ENCODE assay signal across 9 mouse cellular contexts in genomic region chr5:130037752-130038455, GRCm38 (mm10). TPM values are rescaled to one million over a fixed set of nuclear protein-coding genes. Genes with fewer than 3 reads are reported as not detected.
A peak's percentile ranks its signal among the peaks of the same experiment; 100 is the strongest.
DNase-seq lines count a peak whose midpoint lies in the region; ATAC-seq lines count a peak whose summit lies in the region.
"Had no signal": no experiment of that assay in that cellular context is flagged by ENCODE, and none has a peak within 500 bp of the region (broad histone marks: within the 10 kb centered on the region; RNA-seq: fewer than 3 reads in every experiment).

No protein-coding gene starts in this region.

- H3K4me1 ChIP-seq in hindbrain, embryonic 11.5 days (replicated peaks; ENCODE audit: control insufficient read depth, insufficient read depth, low read length), result no peaks in the 10 kb centered on the region
- no peaks in the 10 kb centered on the region for H3K4me1 ChIP-seq in hindbrain, embryonic 12.5 days
- H3K4me1 ChIP-seq in stomach, embryonic 15.5 days, result no peaks in the 10 kb centered on the region
- H3K4me1 ChIP-seq: embryonic facial prominence, embryonic 12.5 days had no signal

- H3K4me2 ChIP-seq in hindbrain, embryonic 11.5 days (replicated peaks; ENCODE audit: low read depth, low read length), result no peak overlapping the region
- H3K4me2 ChIP-seq in hindbrain, embryonic 12.5 days (replicated peaks), result no peak overlapping the region
- no peak overlapping the region for H3K4me2 ChIP-seq in stomach, embryonic 15.5 days
- H3K4me2 ChIP-seq: embryonic facial prominence, embryonic 12.5 days had no signal

- peaks cover 8% of the 10 kb centered on the region; the same call in 1 of the 2 replicates for H3K36me3 ChIP-seq in hindbrain, embryonic 11.5 days (ENCODE audit: control insufficient read depth, insufficient read depth, low read length)
- H3K36me3 ChIP-seq in hindbrain, embryonic 12.5 days, result peaks cover 53% of the 10 kb centered on the region
- peaks cover 8% of the 10 kb centered on the region; the same call in 1 of the 2 replicates for H3K36me3 ChIP-seq in stomach, embryonic 15.5 days

- no peak overlapping the region for H3K9ac ChIP-seq in hindbrain, embryonic 11.5 days (ENCODE audit: low read depth, low read length)
- no peak overlapping the region for H3K9ac ChIP-seq in hindbrain, embryonic 12.5 days
- no peak overlapping the region for H3K9ac ChIP-seq in stomach, embryonic 15.5 days
- H3K9ac ChIP-seq: embryonic facial prominence, embryonic 12.5 days had no signal

- no peaks in the 10 kb centered on the region for H3K27me3 ChIP-seq in hindbrain, embryonic 11.5 days (ENCODE audit: control insufficient read depth, insufficient read depth, low read length)
- no peaks in the 10 kb centered on the region for H3K27me3 ChIP-seq in hindbrain, embryonic 12.5 days
- H3K27me3 ChIP-seq in stomach, embryonic 15.5 days (replicated peaks), result no peaks in the 10 kb centered on the region
- H3K27me3 ChIP-seq: embryonic facial prominence, embryonic 12.5 days had no signal

- no peak overlapping the region for H3K4me3 ChIP-seq in hindbrain, embryonic 11.5 days (ENCODE audit: low read depth, low read length)
- H3K4me3 ChIP-seq in hindbrain, embryonic 12.5 days, result no peak overlapping the region
- H3K4me3 ChIP-seq in stomach, embryonic 15.5 days (replicated peaks), result no peak overlapping the region
- H3K4me3 ChIP-seq: embryonic facial prominence, embryonic 12.5 days had no signal

- H3K27ac ChIP-seq in hindbrain, embryonic 11.5 days (ENCODE audit: low read depth, low read length), result no peak overlapping the region
- H3K27ac ChIP-seq in hindbrain, embryonic 12.5 days, result no peak overlapping the region
- H3K27ac ChIP-seq in stomach, embryonic 15.5 days, result no peak overlapping the region
- H3K27ac ChIP-seq: embryonic facial prominence, embryonic 12.5 days had no signal

- no peak for ATAC-seq in hindbrain, embryonic 11.5 days (ENCODE audit: low FRiP score)
- ATAC-seq in hindbrain, embryonic 12.5 days (ENCODE audit: low FRiP score), result no peak
- ATAC-seq in megakaryocyte-erythroid progenitor cell, adult 5-6 weeks (replicated peaks; ENCODE audit: low FRiP score, low TSS enrichment, poor library complexity, severe bottlenecking), result 0 out of 2 replicates have a peak, but pooled peaks have one; percentile 57
- peak; percentile 63; the same call in 1 of the 2 replicates for ATAC-seq in stomach, embryonic 15.5 days (ENCODE audit: insufficient read depth, low FRiP score, low read depth)

- 71% methylated on average over 19 of the region's 19 CpGs for WGBS in hindbrain, embryonic 11.5 days
- WGBS in hindbrain, embryonic 12.5 days, result 66% methylated on average over 19 of the region's 19 CpGs
- 60% methylated on average over 19 of the region's 19 CpGs for WGBS in stomach, embryonic 15.5 days

- no peaks in the 10 kb centered on the region for H3K9me3 ChIP-seq in hindbrain, embryonic 11.5 days (ENCODE audit: control insufficient read depth, low read length)
- no peaks in the 10 kb centered on the region for H3K9me3 ChIP-seq in hindbrain, embryonic 12.5 days (replicated peaks)
- H3K9me3 ChIP-seq in stomach, embryonic 15.5 days, result no peaks in the 10 kb centered on the region
- H3K9me3 ChIP-seq: embryonic facial prominence, embryonic 12.5 days had no signal

- peak; percentile 75 for DNase-seq in hindbrain, embryonic 11.5 days (ENCODE audit: low spot score)
- peak; percentile 60 for DNase-seq in adrenal gland, adult 18-20 months (ENCODE audit: low spot score in 2 of 2)
- DNase-seq in embryo, embryonic 11.5 days (ENCODE audit: low read depth, low spot score), result peak; percentile 64
- peak; percentile 67 to 71 for DNase-seq in heart, postnatal 36 days
- peak; percentile 35 for DNase-seq in left cerebral cortex, adult 11 months (ENCODE audit: low spot score)

- intact Hi-C loops in heart, postnatal 36 days (cut with DNase I), result loop anchor here (1.0 kb wide), 2 partner anchors 15 to 39 kb away; no protein-coding TSS in a partner anchor

RNA-seq across cellular contexts. Expression of gene Crcp, which starts 8.8 kb away (rescaled TPM):
- polyA plus RNA-seq in hindbrain, embryonic 11.5 days (2014; fragmentation: Nextera tagmentation; extraction: Ambion mirVana), result 42.2 and 44.8 TPM in 2 replicates
- 53.3 and 56.0 TPM in 2 replicates for polyA plus RNA-seq in hindbrain, embryonic 12.5 days (2016; fragmentation: Nextera tagmentation; extraction: Ambion mirVana)
- total RNA-seq in adrenal gland, adult 18-20 months (2021), result 10 to 100 TPM; 26.0 to 40.2 TPM
- total RNA-seq in heart, postnatal 36 days (2021), result 10 to 100 TPM; 14.2 to 14.4 TPM
- 33.3 and 58.9 TPM in 2 replicates for total RNA-seq in megakaryocyte-erythroid progenitor cell, adult 5-6 weeks (2014; fragmentation: Nextera tagmentation)
- total RNA-seq in megakaryocyte-erythroid progenitor cell, adult 5-6 weeks (2017), result 43.5 and 120 TPM in 2 replicates
- 31.6 and 33.1 TPM in 2 replicates for polyA plus RNA-seq in stomach, embryonic 15.5 days (2015; fragmentation: Nextera tagmentation; extraction: Ambion mirVana)

RNA-seq across cellular contexts. Expression of gene Asl, which starts 8.9 kb away (rescaled TPM):
- 26.0 and 34.1 TPM in 2 replicates for polyA plus RNA-seq in hindbrain, embryonic 11.5 days (2014; fragmentation: Nextera tagmentation; extraction: Ambion mirVana)
- polyA plus RNA-seq in hindbrain, embryonic 12.5 days (2016; fragmentation: Nextera tagmentation; extraction: Ambion mirVana), result 23.5 and 34.7 TPM in 2 replicates
- 100 to 1,000 TPM in 1 of 2 experiments, 10 to 100 TPM in 1; 80.6 to 121 TPM for total RNA-seq in adrenal gland, adult 18-20 months (2021)
- 1 to 10 TPM; 8.4 to 9.1 TPM for total RNA-seq in heart, postnatal 36 days (2021)
- total RNA-seq in megakaryocyte-erythroid progenitor cell, adult 5-6 weeks (2014; fragmentation: Nextera tagmentation), result 13.7 and 19.9 TPM in 2 replicates
- total RNA-seq in megakaryocyte-erythroid progenitor cell, adult 5-6 weeks (2017), result 14.0 and 18.3 TPM in 2 replicates
- 49.1 and 50.1 TPM in 2 replicates for polyA plus RNA-seq in stomach, embryonic 15.5 days (2015; fragmentation: Nextera tagmentation; extraction: Ambion mirVana)

RNA-seq across cellular contexts. Expression of gene Gusb, which starts 35.1 kb away (rescaled TPM):
- 33.2 and 35.0 TPM in 2 replicates for polyA plus RNA-seq in hindbrain, embryonic 11.5 days (2014; fragmentation: Nextera tagmentation; extraction: Ambion mirVana)
- 31.4 and 31.5 TPM in 2 replicates for polyA plus RNA-seq in hindbrain, embryonic 12.5 days (2016; fragmentation: Nextera tagmentation; extraction: Ambion mirVana)
- 10 to 100 TPM; 48.8 to 52.0 TPM for total RNA-seq in adrenal gland, adult 18-20 months (2021)
- total RNA-seq in heart, postnatal 36 days (2021), result 10 to 100 TPM; 13.3 to 15.6 TPM
- 62.0 and 80.6 TPM in 2 replicates for total RNA-seq in megakaryocyte-erythroid progenitor cell, adult 5-6 weeks (2014; fragmentation: Nextera tagmentation)
- total RNA-seq in megakaryocyte-erythroid progenitor cell, adult 5-6 weeks (2017), result 36.1 and 42.0 TPM in 2 replicates
- 68.3 and 76.5 TPM in 2 replicates for polyA plus RNA-seq in stomach, embryonic 15.5 days (2015; fragmentation: Nextera tagmentation; extraction: Ambion mirVana)

RNA-seq across cellular contexts. Expression of gene Tpst1, which starts 35.2 kb away (rescaled TPM):
- 61.5 and 63.7 TPM in 2 replicates for polyA plus RNA-seq in hindbrain, embryonic 11.5 days (2014; fragmentation: Nextera tagmentation; extraction: Ambion mirVana)
- 57.0 and 62.9 TPM in 2 replicates for polyA plus RNA-seq in hindbrain, embryonic 12.5 days (2016; fragmentation: Nextera tagmentation; extraction: Ambion mirVana)
- total RNA-seq in adrenal gland, adult 18-20 months (2021), result 10 to 100 TPM; 27.2 to 28.8 TPM
- total RNA-seq in heart, postnatal 36 days (2021), result 10 to 100 TPM; 12.0 to 12.8 TPM
- total RNA-seq in megakaryocyte-erythroid progenitor cell, adult 5-6 weeks (2014; fragmentation: Nextera tagmentation), result 12.1 and 17.6 TPM in 2 replicates
- 4.8 and 7.9 TPM in 2 replicates for total RNA-seq in megakaryocyte-erythroid progenitor cell, adult 5-6 weeks (2017)
- polyA plus RNA-seq in stomach, embryonic 15.5 days (2015; fragmentation: Nextera tagmentation; extraction: Ambion mirVana), result 70.1 and 77.3 TPM in 2 replicates

Comparison
In these comparisons a context has a peak if more than half of its experiments do, and no peak if none do; other contexts are left out.
1. ATAC-seq: peak in megakaryocyte-erythroid progenitor cell, adult 5-6 weeks (single experiment) and stomach, embryonic 15.5 days (single experiment); none in hindbrain, embryonic 11.5 days (single experiment) and hindbrain, embryonic 12.5 days (single experiment).
2. Peak in every context shown above with its lines, with median percentiles within 50 percentile points of each other: DNase-seq.